Mouse (Mus musculus) thymus, adult 2 months (tissue): ENCODE results near the gene Klf1. TPM values are rescaled to one million over a fixed set of nuclear protein-coding genes. Genes with fewer than 3 reads are reported as not detected.
A peak's percentile ranks its signal among the peaks of the same experiment; 100 is the strongest.

Source experiments
- DNase-seq: peaks from one replicate; pipeline ENCODE4 v3.0.0; 2021
- H3K27ac ChIP-seq: fragments of 200-500 bp; 2 replicates; pipeline ENCODE4 v1.5.1; 2012; ENCODE audit warnings: low read length, control low read depth; ENCODE audit not compliant: control insufficient read depth, insufficient read depth
- H3K27me3 ChIP-seq: fragments of 200-500 bp; 2 replicates; pipeline ENCODE4 v1.6.1; 2012; ENCODE audit warnings: mild to moderate bottlenecking, low read length, moderate library complexity, mixed read lengths; ENCODE audit not compliant: control insufficient read depth, insufficient read depth
- H3K36me3 ChIP-seq: fragments of 200-500 bp; 2 replicates; pipeline ENCODE4 v1.6.1; 2012; ENCODE audit warnings: mild to moderate bottlenecking, low read length, moderate library complexity; ENCODE audit not compliant: control insufficient read depth, insufficient read depth
- H3K4me1 ChIP-seq: fragments of 200-500 bp; replicated peaks from 2 replicates; pipeline ENCODE4 v1.6.1; 2012; ENCODE audit warnings: low read length; ENCODE audit not compliant: control insufficient read depth, insufficient read depth
- H3K4me3 ChIP-seq: fragments of 200-500 bp; 2 replicates; pipeline ENCODE4 v1.5.1; 2012; ENCODE audit warnings: mild to moderate bottlenecking, low read length, control low read depth, moderate library complexity; ENCODE audit not compliant: control insufficient read depth, insufficient read depth
- CTCF ChIP-seq: fragments of 200-500 bp; IDR thresholded peaks from 2 replicates; pipeline ENCODE4 v1.5.1; 2012; ENCODE audit warnings: mild to moderate bottlenecking, control low read depth, low read length, moderate library complexity, borderline replicate concordance; ENCODE audit not compliant: control insufficient read depth, poor library complexity, insufficient read depth; ENCODE audit errors: extremely low read depth
- POLR2A ChIP-seq: fragments of 200-500 bp; IDR thresholded peaks from 2 replicates; pipeline ENCODE4 v1.6.1; 2012; ENCODE audit warnings: mild to moderate bottlenecking, low read length, control low read depth, moderate library complexity; ENCODE audit not compliant: control insufficient read depth, poor library complexity, insufficient read depth; ENCODE audit errors: extremely low read depth
- WGBS: fragments of 180-500 bp; shearing (Covaris S2); methylation state at CpG from one replicate; pipeline ENCODE4 v1.1.7; 2018; 5-methylcytosine and 5-hydroxymethylcytosine counted together
- polyA plus RNA-seq: library from polyadenylated mRNA; depleted of rRNA; stranded (reverse); fragments of >200 nt; gene quantifications from 2 replicates; pipeline ENCODE4 v1.2.3, GENCODE M21; 2012

Gene Klf1
- polyA plus RNA-seq, 1 experiment = 0.13 TPM

- H3K27ac ChIP-seq = no peak overlapping the region
- H3K4me1 ChIP-seq = peaks cover 13% of the 10 kb centered on the region
- 21% methylated on average over 31 of the region's 31 CpGs for WGBS
- H3K4me3 ChIP-seq = peak overlapping the region; percentile 56
- no peaks in the 10 kb centered on the region for H3K27me3 ChIP-seq
- DNase-seq = no peak
- TF ChIP-seq POLR2A (no peak), CTCF (no peak)
- H3K36me3 ChIP-seq = no peaks in the 10 kb centered on the region
Observed at GRCm38 (mm10) chr8:84892993-84893708, 8.6 kb upstream of the Klf1 start.

- under 1% methylated on average over 11 of the region's 11 CpGs for WGBS
- TF ChIP-seq CTCF = peak; percentile 22; the same call in 1 of the 2 replicates
- TF ChIP-seq POLR2A = 0 out of 2 replicates have a peak, but pooled peaks have one; percentile 33
- Histone ChIP-seq H3K27me3 (no peaks in the 10 kb centered on the region), H3K27ac (no peak within 1 kb of the TSS), H3K4me1 (peaks cover 13% of the 10 kb centered on the region), H3K36me3 (no peaks in the 10 kb centered on the region), H3K4me3 (peak within 1 kb of the TSS; percentile 56)
- DNase-seq = peak; percentile 90
Observed at GRCm38 (mm10) chr8:84893709-84894134, 8.0 kb upstream of the Klf1 start, which contains the start of gene Gcdh. Gene Gcdh, minus strand, starts transcription at chr8:84893921.

- TF ChIP-seq POLR2A = no peak
- TF ChIP-seq CTCF = no peak
- DNase-seq = no peak
- Histone ChIP-seq H3K4me3 (no peak overlapping the region), H3K27me3 (no peaks in the 10 kb centered on the region), H3K27ac (no peak overlapping the region), H3K36me3 (no peaks in the 10 kb centered on the region), H3K4me1 (peaks cover 13% of the 10 kb centered on the region)
- 87% methylated on average over 5 of the region's 5 CpGs for WGBS
Observed at GRCm38 (mm10) chr8:84895963-84896362, 5.8 kb upstream of the Klf1 start.

- Histone ChIP-seq H3K27me3 (no peaks in the 10 kb centered on the region), H3K4me3 (no peak overlapping the region), H3K27ac (no peak overlapping the region), H3K36me3 (no peaks in the 10 kb centered on the region), H3K4me1 (peaks cover 15% of the 10 kb centered on the region)
- no peak for DNase-seq
- TF ChIP-seq CTCF (no peak), POLR2A (no peak)
- WGBS = 90% methylated on average over 4 of the region's 4 CpGs
Observed at GRCm38 (mm10) chr8:84901071-84901470, 657 bp upstream of the Klf1 start.

GRCm38 (mm10) chr8:84902367-84902919 lies 715 bp downstream of the Klf1 start:
- no peak for DNase-seq
- 9% methylated on average over 24 of the region's 24 CpGs for WGBS
- Histone ChIP-seq H3K36me3 (no peaks in the 10 kb centered on the region), H3K4me1 (peaks cover 15% of the 10 kb centered on the region), H3K27me3 (no peaks in the 10 kb centered on the region), H3K4me3 (peak overlapping the region; percentile 57), H3K27ac (no peak overlapping the region)
- TF ChIP-seq CTCF = no peak
- TF ChIP-seq POLR2A = peak; percentile 8; the same call in 1 of the 2 replicates

GRCm38 (mm10) chr8:84902920-84903661 lies 1.4 kb downstream of the Klf1 start:
- Histone ChIP-seq H3K4me3 (peak overlapping the region; percentile 57), H3K27ac (no peak overlapping the region), H3K36me3 (no peaks in the 10 kb centered on the region), H3K27me3 (no peaks in the 10 kb centered on the region), H3K4me1 (peaks cover 15% of the 10 kb centered on the region)
- under 1% methylated on average over 68 of the region's 68 CpGs for WGBS
- DNase-seq = peak; percentile 96
- 0 out of 2 replicates have a peak, but pooled peaks have one; percentile 12 for TF ChIP-seq POLR2A
- peak; percentile 98 for TF ChIP-seq CTCF
